Mouse (Mus musculus) left cerebral cortex, postnatal 25 days (tissue): Measurements from ENCODE around the gene Brd3. TPM values are rescaled to one million over a fixed set of nuclear protein-coding genes. Genes with fewer than 3 reads are reported as not detected.
"Not testable (repeated sequence)": the region's sequence is repeated elsewhere in the genome, so short reads cannot be mapped to it uniquely, and the experiment has no call there.

ENCODE experiments used
- DNase-seq, 2 experiments: peaks; one replicate each; pipeline ENCODE4 v3.0.0; 2022; ENCODE audit warnings: low spot score in 2 of 2, mixed read lengths in 1 of 2
- intact Hi-C: fragments of 180-260 bp; cut with DNase I; formaldehyde crosslinking; loops from one replicate; pipeline ENCODE4 v1.15.1; 2025
- total RNA-seq, 2 experiments: library from RNA; stranded (reverse); gene quantifications; 2 replicates each; pipeline ENCODE4 v1.2.3; 2021

The Brd3 gene
- 10 to 100 TPM; 47.3 to 52.9 TPM for total RNA-seq

GRCm38 (mm10) chr2:27507562-27507961 lies at the start of gene Brd3:
Gene Brd3, minus strand, starts transcription at chr2:27507662.
- no peak for DNase-seq
- intact Hi-C loops, result no loop called here

DNA sequence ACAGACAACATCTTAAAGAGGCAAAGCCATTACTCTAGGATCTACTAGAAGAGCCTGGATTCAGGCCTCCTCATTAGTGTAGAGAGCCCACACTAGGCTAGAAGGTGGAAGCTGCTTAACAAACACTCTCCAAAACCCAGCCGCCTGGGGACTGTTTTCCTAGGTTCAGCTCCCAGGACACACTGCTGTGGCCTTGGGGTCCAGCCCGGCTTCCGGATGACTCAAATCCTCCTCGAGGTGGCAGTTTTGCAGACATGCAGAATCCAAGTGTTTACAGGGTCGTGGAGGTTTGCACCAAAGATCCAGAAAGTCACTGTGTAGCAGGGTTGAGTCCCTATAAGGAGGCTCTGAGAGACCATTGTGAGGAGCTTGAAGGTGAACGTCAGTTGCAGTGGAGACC lies 49.5 kb upstream of the Brd3 start:
- DNase-seq, result no peak
- intact Hi-C loops, result no loop called here

GRCm38 (mm10) chr2:27554308-27554707 lies 46.8 kb upstream of the Brd3 start:
- intact Hi-C loops, result loop anchor here (5.0 kb wide), 1 partner anchor 868 kb away; no protein-coding TSS in a partner anchor
- no peak for DNase-seq

- intact Hi-C loops, result loop anchor here (1.0 to 5.0 kb wide), 3 partner anchors 213 to 870 kb away; no protein-coding TSS in a partner anchor
- peak; percentile 70 to 79 for DNase-seq
Observed at GRCm38 (mm10) chr2:27552620-27553287, 45.3 kb upstream of the Brd3 start.

- DNase-seq, result no peak
- intact Hi-C loops, result no loop called here
Observed at GRCm38 (mm10) chr2:27548664-27549369, 41.4 kb upstream of the Brd3 start.

- DNase-seq, result no peak
- intact Hi-C loops, result no loop called here
Observed at GRCm38 (mm10) chr2:27547986-27548385, 40.5 kb upstream of the Brd3 start.

GRCm38 (mm10) chr2:27547326-27547725 lies 39.9 kb upstream of the Brd3 start:
- intact Hi-C loops, result no loop called here
- DNase-seq, result no peak

DNA sequence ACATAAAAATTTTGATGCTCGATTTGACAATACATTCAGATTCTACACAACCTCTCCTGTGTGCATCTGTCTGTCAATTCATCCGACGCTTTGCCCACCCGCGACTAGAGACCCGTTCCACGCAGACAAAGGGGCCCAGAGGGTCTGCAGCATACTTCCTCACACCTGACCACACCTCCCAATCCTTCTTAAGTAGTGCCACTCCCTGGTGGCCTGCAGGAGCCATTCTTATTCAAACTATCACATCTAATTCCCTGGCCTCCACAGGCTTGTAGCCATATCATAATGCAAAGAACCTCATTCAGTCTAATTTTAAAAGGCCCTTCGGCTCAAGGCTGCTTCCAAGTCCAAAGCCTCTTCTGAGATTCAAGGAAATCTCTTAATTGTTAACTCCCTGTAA lies 38.6 kb upstream of the Brd3 start:
- intact Hi-C loops, DNase-seq: not testable (repeated sequence)

DNA sequence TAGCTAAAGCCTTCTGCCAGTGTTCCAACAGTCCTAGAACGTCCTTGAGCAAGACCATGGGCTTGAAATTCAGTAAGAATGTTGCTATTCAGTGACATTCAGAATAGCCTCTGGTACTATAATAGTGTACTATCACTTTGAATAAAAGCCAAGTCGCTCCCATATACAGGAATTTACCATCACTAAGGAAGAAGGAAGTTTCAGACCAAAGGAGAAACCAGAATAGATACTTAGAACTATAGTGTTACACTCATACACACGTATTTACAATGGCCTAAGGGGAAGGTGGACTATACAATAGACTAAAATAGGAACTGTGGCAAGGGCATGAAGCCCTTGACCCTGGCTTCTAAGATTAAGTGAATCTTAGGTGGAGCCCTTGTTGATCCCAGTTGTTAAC lies 38.1 kb upstream of the Brd3 start:
- DNase-seq, intact Hi-C loops: not testable (repeated sequence)

DNA sequence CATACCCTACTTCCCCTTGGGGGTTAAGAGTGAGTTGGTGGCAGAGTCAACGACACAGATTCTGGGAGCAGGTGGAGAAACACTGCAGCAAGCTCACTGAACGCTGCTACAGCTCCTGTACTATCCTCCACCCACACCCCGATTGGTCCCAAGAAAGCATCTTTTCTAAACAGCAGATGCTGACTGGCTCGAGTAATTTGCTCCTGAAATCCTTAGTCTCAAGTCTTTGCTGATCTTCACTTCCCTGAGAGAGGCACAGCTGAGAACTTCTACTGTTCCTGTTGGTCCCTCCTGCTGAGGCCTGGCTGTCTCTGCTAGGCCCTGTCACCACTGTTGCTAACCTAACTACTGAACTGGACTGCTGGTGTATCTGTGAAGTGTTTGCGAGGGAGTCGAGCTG lies 37.2 kb upstream of the Brd3 start:
- DNase-seq, result peak in 1 of 2 experiments; percentile 30
- intact Hi-C loops, result no loop called here

GRCm38 (mm10) chr2:27541225-27541624 lies 33.8 kb upstream of the Brd3 start:
- intact Hi-C loops, result no loop called here
- DNase-seq, result no peak

DNA sequence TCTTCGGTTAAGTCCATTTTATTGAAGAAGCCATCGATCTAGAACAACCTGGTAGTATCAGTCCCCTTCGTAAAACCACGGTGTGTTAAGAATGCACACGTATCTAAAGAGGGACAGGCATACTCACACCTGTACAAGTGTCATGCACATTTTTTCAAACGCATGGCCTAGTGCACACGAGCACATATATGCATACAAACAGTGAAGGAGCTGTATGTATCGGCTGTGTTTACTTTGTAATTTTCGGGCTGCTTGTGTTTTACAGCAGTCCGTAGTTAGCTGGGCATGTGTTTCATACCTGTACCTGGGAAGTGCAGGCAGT lies 33.0 kb upstream of the Brd3 start:
- intact Hi-C loops, result no loop called here
- no peak for DNase-seq

- intact Hi-C loops, result no loop called here
Observed at GRCm38 (mm10) chr2:27539772-27540514, 32.5 kb upstream of the Brd3 start.

DNA sequence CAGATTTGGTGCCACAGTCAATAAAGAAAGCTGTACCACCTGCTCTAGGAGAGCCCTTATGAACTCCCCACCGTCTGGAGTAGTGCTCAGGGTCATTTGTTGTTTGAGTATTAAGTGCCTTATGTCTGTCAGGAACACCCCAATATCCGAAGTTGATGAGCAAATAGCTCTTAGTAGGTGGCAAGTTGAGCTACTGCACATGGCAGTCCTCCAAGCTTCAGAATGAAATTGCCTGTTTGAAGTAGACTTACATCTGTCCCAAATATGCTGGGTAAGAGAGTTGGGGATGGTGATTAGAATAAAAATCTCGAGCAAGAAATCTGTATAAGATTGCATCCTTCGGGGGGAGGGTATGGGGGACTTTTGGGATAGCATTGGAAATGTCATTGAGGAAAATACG lies 31.9 kb upstream of the Brd3 start:
- DNase-seq, result no peak
- intact Hi-C loops, result no loop called here

More at GRCm38 (mm10) chr2:27539772-27540514, 32.5 kb upstream of the Brd3 start:
- peak; percentile 99 to 100 for DNase-seq

DNA sequence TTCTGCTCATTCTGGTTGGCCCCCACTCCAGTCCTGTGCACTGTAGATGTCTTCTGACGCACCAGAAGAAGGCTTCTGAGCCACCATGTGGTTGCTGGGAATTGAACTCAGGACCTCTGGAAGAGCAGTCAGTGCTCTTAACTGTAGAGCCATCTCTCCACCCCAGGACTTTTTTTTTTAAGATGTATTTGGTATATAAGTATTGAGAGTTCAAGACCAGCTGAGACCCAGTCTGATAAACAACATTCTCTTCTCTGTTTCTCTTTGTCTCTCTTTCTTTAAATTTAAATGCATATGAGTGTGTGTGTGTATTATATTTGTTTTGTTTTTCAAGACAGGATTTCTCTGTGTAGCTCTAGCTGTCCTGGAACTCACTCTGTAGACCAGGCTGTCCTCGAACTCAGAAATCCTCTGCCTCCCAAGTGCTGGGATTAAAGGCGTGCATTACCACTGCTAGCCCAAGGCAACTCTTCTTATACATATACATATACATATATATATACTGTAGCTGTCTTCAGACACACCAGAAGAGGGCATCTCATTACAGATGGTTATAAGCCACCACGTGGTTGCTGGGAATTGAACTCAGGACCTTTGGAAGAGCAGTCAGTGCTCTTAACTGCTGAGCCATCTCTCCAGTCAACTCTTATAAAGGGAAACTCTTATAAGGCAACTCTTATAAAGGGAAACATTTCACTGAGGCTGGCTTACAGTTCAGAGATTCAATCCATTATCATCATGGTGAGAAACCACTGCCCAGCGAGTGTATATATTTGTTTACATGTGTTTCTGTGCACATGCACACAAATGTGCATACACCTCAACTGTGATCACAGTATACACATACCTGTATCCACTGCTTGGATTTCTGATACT lies 31.2 kb upstream of the Brd3 start:
- DNase-seq, intact Hi-C loops: not testable (repeated sequence)

- no peak for DNase-seq
- intact Hi-C loops, result loop anchor here (5.0 kb wide), 1 partner anchor 236 kb away; no protein-coding TSS in a partner anchor
Observed at GRCm38 (mm10) chr2:27518283-27518682, 10.8 kb upstream of the Brd3 start.

DNA sequence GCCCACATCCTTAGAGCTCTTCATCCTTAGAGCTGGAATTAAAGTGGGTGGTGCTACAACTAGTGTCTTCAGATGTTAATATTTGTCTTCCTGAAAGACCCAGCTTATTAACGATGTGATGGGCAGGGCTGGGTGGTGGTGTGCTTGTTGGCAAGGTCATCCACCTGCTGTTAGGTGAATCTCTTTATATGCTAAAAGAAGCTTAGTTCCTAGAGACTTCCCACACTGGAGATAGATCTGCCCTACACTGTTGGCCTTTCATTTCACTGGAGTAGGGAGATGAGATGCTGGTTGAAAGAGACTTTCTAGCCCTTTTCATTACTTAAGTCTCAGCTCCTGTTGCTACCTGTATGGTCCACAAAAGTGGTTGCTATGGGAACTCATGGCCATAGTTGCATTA lies 8.8 kb upstream of the Brd3 start:
- no peak for DNase-seq

GRCm38 (mm10) chr2:27515341-27516166 lies 8.1 kb upstream of the Brd3 start:
- intact Hi-C loops, result loop anchor here (2.0 to 5.0 kb wide), 3 partner anchors 41 to 233 kb away; partner anchors contain the start of gene Brd3os
- no peak for DNase-seq

More for the DNA sequence above, 8.8 kb upstream of the Brd3 start:
- intact Hi-C loops, result loop anchor here (5.0 kb wide), 1 partner anchor 234 kb away; no protein-coding TSS in a partner anchor
